Mouse (Mus musculus) naive thymus-derived CD4-positive, alpha-beta T cell, adult 2 months (primary cell): ENCODE measurements around the gene Snx29.

Source experiments
- DNase-seq: peaks from one replicate; pipeline ENCODE4 v3.0.0-alpha.2; 2011; ENCODE audit warnings: low read depth

The Snx29 gene

DNA sequence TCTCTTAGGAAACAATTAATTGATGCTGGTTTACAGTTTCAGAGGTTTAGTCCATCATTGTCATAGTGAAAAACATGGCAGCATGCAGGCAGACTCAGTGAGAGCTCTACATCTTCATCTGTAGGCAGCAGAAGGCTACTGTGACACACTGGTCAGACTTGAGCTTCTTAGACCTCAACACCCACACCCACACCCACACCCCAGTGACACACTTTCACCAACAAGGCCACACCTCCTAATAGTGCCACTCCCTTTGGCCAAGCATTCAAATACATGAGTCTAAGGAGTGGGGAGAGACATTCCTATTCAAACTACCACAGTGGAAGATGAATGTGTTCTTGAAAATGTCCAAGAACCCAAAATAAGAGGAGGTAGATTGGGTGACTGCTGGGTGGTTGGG is 460.6 kb downstream of the Snx29 start:
- DNase-seq = no peak

DNA sequence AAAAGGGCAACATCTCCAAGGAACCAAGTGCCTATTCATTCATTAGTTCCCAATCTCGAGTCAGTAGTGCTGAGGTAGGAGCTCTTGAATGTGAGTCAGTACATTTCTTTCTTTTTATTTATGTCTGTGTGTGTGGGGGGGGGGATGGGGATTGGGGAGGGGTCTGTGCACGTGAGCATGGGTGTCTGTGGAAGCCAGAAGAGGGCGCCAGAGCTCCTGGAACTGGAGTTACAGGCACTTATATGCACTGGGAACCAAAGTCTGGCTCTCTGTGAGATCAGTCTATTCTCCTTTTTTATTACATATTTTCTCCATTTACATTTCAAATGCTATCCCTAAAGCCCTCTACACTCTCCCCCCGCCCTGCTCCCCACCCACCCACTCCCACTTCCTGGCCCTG is 461.6 kb downstream of the Snx29 start:
- no peak for DNase-seq

DNA sequence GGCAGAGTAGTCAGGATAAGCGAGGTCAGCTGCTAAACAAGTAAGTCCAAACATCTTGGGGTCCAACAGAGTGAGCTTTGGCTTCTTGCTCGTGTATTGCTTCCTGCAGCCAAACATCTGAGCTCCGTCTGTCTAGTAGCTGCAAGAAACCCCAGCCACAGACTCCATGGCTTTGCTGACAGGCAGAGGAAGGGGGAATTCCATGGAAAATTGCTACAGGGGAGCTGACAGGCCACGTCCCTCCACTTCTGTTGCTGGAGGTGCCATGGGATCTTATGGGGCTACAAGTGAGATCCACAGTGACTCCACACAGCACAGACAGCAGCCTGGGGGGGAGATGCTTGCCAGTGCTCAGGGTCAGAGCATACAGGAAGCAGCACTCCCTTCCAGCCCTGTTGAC is 463.1 kb downstream of the Snx29 start:
- DNase-seq = no peak

DNA sequence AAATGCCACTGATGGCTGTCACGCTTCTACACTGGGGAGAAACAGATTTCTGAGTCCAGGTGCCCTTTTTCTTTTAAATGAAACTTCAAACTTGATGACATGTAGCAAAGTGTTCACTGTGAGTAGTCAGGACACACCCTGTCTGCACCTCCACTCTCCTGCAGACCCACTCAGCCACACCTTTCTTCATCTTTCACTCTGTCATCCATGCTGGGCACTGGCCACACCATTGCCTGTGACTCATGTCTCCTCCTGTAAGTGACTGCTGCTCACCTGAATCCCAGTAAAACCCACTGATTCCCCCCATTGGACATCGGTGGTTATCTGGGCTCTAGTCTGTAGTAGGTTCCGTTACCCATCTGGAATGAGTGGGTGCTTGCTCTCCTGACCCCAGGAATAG is 467.8 kb downstream of the Snx29 start:
- DNase-seq = no peak

DNA sequence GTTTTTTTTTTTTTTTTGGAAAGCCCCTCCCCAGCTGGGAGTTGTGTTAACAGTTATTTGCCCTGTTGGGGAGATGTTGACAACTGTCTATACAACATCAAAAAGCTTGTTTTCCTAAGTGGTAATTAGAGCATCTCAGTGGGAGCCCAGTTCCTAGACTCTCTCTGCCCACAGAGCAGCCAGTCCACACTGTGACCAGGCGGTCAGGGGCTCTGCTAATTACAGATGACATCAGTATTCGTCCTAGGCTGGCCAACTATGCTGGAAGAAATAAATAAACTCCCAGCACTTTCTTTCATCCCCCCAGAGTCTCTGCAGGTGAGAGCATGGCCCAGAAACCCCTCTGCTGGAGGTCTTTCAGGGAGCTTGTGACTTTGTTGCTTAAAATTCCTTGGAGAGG is 470.7 kb downstream of the Snx29 start:
- no peak for DNase-seq

DNA sequence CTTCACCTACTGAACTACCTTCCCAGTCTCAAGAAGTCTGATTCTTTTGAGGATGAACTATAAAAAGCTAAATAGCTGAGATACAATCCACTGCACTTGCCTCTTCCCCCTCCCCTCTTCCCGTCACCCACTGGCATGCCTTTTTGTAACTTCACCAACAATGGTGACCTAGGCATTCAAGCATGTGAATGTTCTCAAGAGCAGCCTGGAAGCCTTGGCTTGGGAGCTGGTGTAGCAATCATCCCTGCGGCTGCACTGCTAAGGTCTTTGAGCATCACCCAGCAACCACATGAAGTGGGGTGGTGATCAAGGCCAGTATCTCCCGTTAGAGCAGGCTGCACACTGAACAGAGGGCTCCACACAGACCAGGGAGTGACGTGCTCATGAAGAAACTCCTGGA is 471.9 kb downstream of the Snx29 start:
- no peak for DNase-seq

DNA sequence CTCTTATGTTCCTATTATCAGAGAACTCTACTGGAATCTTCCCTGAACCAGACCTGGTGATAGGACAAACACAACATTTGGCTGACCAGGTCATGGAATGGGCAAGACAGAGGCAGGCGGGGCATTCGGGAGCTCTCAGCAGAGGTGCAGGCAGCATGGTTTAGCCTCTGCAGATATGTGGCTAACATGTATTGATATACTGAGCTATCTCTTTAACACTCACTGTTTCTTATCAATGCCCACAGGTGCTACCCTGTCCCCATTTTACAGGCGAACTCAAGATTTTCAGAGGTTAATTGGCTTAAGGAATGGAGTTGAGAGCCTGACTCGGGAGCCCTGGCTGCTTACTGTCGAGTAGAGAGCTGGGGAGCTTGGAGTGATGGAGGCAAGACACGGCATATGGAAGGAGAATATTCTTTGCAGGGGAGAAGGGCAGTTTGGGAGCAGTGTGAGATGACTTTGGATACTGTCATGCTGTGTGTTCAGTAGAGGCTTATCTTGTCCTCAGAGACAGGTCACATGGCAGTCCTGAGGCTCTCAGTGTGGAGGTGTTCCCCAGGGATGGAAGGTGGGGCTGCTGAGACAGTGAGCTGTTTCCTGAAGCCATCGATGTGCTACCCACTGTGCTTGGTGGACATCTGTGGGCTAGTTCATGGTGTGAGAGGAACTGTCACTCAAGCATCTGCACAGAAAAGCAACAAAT is 473.2 kb downstream of the Snx29 start:
- DNase-seq = no peak

DNA sequence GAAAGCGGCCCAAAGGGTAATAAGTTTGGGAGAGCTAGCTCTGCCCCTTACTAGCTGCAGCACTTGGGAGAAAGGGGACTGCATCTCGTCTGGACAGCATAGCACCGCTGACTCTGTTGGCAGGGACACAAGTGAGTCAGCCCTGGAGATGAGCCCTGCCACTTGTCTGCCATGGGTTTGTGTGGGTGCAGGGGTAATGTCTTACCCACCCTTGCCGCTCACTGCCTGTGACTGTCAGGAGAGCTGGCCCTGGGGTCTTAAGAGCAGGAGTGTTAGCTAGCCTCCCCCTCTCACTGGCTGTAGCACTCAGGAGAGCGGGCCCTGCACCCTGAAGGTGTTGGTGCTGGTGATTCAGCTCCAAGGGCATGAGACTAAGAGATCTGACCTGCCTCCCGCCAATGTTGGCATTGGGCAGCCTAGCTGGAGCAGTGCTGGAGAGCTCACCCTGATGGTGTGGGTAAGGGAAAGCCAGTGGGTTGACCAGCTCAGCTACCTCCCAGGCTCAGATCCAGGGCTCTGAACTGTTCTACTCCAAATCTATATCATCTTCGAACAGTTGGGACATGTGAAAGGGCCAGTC is 479.3 kb downstream of the Snx29 start:
- no peak for DNase-seq
